Mouse (Mus musculus): ENCODE results near the gene Rimkla.

Rimkla gene

GRCm38 (mm10) chr4:119467720-119468380 is 24.6 kb downstream of the Rimkla start:
- DNase-seq (ENCODE audit: low spot score), result no peak

- no peak for DNase-seq (ENCODE audit: low spot score)
Observed at GRCm38 (mm10) chr4:119465841-119466240, 26.6 kb downstream of the Rimkla start.

- no peak for DNase-seq (ENCODE audit: low spot score)
Observed at GRCm38 (mm10) chr4:119463756-119464419, 28.5 kb downstream of the Rimkla start.

- no peak for DNase-seq (ENCODE audit: low spot score)
Observed at GRCm38 (mm10) chr4:119462858-119463755, 29.3 kb downstream of the Rimkla start.

GRCm38 (mm10) chr4:119462457-119462856 is 30.0 kb downstream of the Rimkla start:
- no peak for DNase-seq (ENCODE audit: low spot score)

GRCm38 (mm10) chr4:119460728-119461141 is 31.7 kb downstream of the Rimkla start:
- DNase-seq (ENCODE audit: low spot score), result peak; percentile 36

GRCm38 (mm10) chr4:119460296-119460695 is 32.1 kb downstream of the Rimkla start:
- DNase-seq (ENCODE audit: low spot score), result no peak

GRCm38 (mm10) chr4:119453533-119453932 is 38.9 kb downstream of the Rimkla start:
- peak; percentile 15 for DNase-seq (ENCODE audit: low spot score)

GRCm38 (mm10) chr4:119453128-119453527 is 39.3 kb downstream of the Rimkla start:
- no peak for DNase-seq (ENCODE audit: low spot score)

GRCm38 (mm10) chr4:119450436-119450835 is 42.0 kb downstream of the Rimkla start:
- DNase-seq (ENCODE audit: low spot score), result no peak

- DNase-seq (ENCODE audit: low spot score), result no peak
Observed at GRCm38 (mm10) chr4:119447786-119448185, 44.6 kb downstream of the Rimkla start.

- DNase-seq (ENCODE audit: low spot score), result no peak
Observed at GRCm38 (mm10) chr4:119447261-119447660, 45.2 kb downstream of the Rimkla start.

- no peak for DNase-seq (ENCODE audit: low spot score)
Observed at GRCm38 (mm10) chr4:119442539-119442938, 49.9 kb downstream of the Rimkla start.

- no peak for DNase-seq (ENCODE audit: low spot score)
Observed at GRCm38 (mm10) chr4:119441836-119442235, 50.6 kb downstream of the Rimkla start.

- no peak for DNase-seq (ENCODE audit: low spot score)
Observed at GRCm38 (mm10) chr4:119437936-119438335, 54.5 kb downstream of the Rimkla start.

GRCm38 (mm10) chr4:119430678-119431077 is 61.8 kb downstream of the Rimkla start:
- no peak for DNase-seq (ENCODE audit: low spot score)

GRCm38 (mm10) chr4:119427680-119428079 is 64.7 kb downstream of the Rimkla start:
- no peak for DNase-seq (ENCODE audit: low spot score)

GRCm38 (mm10) chr4:119425601-119426000 is 66.8 kb downstream of the Rimkla start:
- no peak for DNase-seq (ENCODE audit: low spot score)

- no peak for DNase-seq (ENCODE audit: low spot score)
Observed at GRCm38 (mm10) chr4:119425077-119425476, 67.4 kb downstream of the Rimkla start.

- peak; percentile 90 for DNase-seq (ENCODE audit: low spot score)
Observed at GRCm38 (mm10) chr4:119422294-119422964, 70.0 kb downstream of the Rimkla start, which contains the start of the genes Ppcs and Zmynd12. Gene Ppcs, minus strand, starts transcription at chr4:119422420. Gene Zmynd12, plus strand, starts transcription at chr4:119422814.

GRCm38 (mm10) chr4:119421921-119422293 is 70.5 kb downstream of the Rimkla start:
- DNase-seq (ENCODE audit: low spot score), result no peak

GRCm38 (mm10) chr4:119421191-119421590 is 71.2 kb downstream of the Rimkla start:
- DNase-seq (ENCODE audit: low spot score), result no peak
